Mouse (Mus musculus): Measurements from ENCODE around the gene Pdlim4.

The Pdlim4 gene

DNA sequence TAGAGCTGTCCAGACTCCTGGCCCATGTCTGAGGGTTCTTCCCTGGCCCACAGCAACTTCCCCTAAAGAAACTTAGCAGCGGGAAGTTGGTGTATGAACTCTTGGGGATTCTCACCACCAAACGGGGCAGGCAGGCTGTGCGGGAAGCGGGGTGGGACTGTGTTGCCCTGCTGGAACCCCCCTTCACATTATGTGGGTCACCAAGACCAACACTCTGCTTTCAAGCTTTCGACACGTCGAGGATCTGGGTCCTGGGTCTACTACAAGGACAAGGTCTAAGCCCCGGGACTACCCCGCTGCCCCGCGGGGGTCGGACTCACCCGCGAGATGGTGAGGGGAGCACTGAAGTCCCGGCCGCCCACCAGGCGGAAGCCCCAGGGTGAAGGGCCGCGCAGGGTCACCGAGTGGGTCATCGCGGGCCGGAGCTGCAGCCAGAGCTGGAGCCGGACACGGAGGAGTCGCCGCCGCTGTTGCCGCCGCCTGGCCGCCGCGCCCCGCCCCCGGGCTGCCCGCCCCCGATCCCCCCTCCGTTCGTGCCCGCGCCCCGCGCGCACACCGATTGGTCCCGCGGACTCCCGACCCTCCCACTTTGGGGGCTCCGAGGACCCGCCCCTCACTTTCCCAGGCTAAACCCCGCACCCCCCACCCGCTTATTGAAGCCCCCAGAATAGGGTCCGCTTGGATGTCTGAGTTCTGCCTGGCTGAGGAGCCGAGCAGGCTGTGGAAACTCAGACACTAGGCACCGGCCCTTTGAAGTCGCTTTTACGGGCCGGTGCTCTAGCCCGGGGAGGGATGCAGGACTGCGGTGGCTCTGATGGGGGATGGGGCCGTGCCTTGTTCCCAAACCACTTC is at the start of gene Pdlim4:
Gene Pdlim4 (minus strand): TSS at position 495 of the 852 bp plus-strand sequence.
- no peak for DNase-seq (ENCODE audit: low spot score)

GRCm38 (mm10) chr11:54117096-54117495 is 48.3 kb upstream of the Pdlim4 start:
- DNase-seq (ENCODE audit: low spot score): no peak

DNA sequence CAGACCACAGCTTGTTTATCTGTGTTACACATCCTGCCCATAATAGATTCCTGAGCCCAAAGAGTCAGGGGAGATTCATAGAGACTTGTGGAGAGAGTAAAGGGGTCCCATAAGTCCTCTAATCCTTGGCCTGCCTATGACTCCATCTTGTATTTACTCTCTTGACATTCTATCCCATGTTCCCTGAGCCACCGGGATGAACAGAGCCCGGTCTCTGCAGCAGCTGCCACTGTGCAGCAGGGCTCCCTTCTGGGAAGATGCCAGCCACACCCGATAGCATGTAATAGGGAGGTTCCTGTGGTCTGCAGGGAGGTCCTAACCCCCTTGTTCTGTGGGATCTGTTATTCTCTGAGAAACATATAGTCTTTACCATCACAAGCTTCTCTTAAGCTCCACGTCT is 47.6 kb upstream of the Pdlim4 start:
- no peak for DNase-seq (ENCODE audit: low spot score)

DNA sequence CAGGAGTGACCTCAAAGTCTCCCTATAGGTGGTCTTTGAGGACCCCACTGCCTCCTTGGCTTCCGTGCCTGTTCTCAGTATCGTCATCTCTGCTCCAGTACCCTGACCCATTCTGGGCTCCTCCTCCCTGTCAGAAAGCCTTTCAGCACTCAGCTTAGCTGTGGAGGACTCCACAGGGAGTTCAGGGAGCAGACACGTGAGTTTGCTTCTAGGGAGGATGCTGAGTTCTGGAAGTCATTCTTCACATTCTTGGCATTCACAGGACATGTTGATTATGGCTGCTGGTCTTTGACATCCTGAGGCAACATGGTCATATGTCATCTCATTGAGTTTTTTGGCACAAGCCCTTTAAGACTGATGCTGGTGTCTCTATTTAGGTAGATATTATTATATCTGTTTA is 47.1 kb upstream of the Pdlim4 start:
- DNase-seq (ENCODE audit: low spot score): no peak

GRCm38 (mm10) chr11:54115301-54115700 is 46.5 kb upstream of the Pdlim4 start:
- DNase-seq (ENCODE audit: low spot score): no peak

DNA sequence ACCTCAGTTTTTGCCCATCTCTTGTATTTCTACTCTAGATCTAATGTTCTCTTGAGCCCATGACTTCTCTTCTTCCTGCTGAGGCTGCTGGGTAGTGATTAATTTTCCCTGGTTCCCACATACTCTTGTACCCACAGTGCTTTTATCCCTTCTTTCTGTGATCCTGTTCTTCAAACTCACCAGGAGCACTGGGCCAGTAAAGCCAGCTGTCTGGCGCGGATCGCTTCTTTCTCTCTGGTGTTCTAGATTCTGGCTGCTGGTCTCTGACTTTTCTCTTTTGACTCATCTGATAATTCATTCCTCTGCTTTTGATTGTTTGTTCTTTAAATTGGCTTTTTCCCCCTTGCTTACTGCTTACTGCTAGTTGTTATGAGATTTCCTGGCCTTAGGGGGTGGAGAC is 45.9 kb upstream of the Pdlim4 start:
- no peak for DNase-seq (ENCODE audit: low spot score)

DNA sequence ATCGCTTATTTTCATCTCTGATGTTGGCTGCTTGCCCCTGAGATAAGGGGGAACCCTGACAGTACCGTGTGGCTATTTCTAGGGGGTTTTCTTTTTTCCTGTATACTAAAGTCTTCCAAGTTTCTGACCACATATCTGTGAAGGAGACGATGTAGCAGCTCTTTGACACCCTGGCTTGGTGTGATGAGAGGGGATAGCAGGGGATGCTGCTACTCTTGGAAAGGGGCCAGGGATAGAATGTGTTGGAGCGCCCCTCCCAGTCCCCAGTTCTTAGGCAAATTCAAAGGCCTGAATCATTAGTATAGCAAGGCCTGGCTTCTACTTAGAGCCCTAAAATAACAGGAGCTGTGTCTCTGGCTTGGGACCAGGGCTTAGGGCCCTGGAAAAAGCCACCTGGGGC is 44.5 kb upstream of the Pdlim4 start:
- DNase-seq (ENCODE audit: low spot score): peak; percentile 68

- peak; percentile 98 for DNase-seq (ENCODE audit: low spot score)
Observed at GRCm38 (mm10) chr11:54112920-54113319, 44.1 kb upstream of the Pdlim4 start.

- DNase-seq (ENCODE audit: low spot score): peak; percentile 90
Observed at GRCm38 (mm10) chr11:54111976-54112741, 43.3 kb upstream of the Pdlim4 start.

DNA sequence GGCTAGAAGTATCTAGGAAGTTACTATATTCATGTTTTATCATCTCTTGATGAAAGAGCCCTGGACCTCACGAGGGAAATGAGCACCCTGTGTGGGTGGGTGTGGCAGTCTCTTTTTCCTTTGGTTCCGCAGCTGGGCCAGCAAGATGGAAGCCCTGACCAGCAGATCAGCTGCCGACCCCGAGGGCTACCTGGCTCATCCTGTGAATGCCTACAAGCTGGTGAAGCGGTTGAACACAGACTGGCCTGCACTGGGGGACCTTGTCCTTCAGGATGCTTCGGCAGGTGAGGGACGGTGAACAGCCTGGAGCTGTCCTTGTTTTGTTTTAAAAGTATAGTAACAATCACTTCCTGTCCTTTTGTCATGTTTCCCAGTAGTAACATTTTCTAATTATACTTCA is 42.5 kb upstream of the Pdlim4 start:
- no peak for DNase-seq (ENCODE audit: low spot score)

DNA sequence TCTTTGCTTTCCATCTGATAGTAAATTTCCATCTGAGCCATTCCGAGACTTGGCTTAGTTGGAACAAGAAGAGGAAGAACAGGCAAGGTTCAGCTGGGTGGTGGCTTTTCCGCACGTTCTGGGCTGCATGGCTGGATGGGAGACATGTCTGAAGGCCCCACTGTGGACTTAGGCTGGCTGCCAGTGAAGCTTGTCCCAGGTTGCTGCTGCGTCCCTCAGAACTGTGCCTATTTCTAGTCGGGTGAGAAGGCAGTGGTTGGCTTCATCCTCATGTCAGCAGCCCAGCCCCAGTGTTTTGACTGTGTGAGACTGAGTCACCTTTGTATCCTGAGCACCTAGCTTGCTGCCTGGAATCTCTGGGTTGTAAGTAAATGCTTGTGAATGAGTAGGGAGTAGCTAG is 40.1 kb upstream of the Pdlim4 start:
- DNase-seq (ENCODE audit: low spot score): no peak

DNA sequence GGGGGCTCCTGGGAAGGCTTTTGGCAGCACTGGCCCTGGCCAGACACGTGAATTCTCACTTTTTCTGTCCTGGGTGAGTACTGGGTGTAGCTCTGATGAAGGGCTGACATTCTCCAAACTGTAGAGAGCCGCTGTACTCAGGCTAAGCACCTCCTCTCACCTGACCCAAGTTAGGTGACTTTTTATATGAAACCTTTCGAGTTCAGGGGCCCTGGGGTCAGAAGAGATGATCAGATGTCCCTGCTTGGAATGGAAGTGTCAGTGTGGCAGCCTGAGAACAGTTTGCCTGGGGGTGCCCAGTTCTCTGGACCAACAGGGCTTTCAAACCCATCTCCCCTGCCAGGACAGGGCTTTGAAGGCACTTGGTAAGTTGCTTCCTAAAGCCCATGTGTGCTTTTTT is 39.3 kb upstream of the Pdlim4 start:
- DNase-seq (ENCODE audit: low spot score): no peak

DNA sequence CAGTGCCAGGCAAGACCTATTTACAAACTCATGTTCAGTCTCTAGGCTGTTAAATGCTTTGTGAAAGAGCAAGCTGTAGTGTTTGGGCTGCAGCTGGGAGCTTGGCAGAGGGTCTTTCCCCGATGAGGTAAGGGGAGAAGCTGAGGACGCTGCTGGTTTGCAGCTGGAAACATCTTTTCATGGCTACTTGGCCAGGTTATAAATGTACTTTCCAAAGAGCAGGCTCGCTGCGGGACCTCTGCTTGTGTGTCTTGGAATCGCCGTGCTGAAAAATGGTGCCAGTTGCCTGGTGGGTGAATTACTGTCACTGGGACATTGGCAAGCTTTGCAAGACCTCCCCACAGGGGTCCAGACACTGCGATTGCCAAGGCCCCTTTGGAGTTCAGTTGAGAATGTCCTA is 38.4 kb upstream of the Pdlim4 start:
- no peak for DNase-seq (ENCODE audit: low spot score)

DNA sequence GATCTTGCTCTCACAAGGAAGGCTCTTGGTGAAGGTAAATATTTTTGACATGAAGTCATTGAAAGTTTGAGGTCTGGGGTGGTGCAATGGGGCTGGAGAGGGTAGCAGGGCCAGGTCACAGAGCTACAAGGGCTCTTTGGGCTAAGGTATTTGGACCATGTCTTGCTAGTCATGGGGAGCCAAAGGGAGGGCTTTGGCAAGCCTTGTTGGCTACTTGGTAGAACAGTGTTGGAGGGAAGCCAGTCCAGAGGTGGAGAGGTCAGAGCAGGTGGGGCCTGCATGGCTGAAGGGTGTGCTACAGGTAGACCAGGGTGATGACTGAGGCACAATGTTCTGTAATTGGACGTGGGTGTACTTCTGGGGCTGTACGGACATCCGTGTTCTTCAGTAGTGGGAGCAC is 37.9 kb upstream of the Pdlim4 start:
- DNase-seq (ENCODE audit: low spot score): no peak

DNA sequence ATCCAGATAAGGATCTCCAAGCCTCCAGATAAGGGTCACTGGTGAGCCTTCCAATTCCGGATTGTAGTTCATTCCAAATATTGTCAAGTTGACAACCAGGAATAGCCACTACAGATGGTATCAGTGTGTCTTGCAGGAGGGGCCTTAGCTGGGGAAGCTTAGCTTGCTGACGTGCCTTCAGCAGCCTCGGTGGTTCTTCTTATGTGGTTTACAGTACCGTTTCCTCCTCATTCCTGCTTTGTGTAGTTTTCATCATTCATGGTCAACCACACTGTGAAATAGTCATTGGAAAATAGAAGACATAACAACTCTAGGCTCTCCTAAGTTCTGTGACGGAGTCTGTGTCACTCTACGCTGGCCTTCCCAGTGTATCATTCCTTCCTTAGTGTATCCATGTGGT is 36.2 kb upstream of the Pdlim4 start:
- no peak for DNase-seq (ENCODE audit: low spot score)

DNA sequence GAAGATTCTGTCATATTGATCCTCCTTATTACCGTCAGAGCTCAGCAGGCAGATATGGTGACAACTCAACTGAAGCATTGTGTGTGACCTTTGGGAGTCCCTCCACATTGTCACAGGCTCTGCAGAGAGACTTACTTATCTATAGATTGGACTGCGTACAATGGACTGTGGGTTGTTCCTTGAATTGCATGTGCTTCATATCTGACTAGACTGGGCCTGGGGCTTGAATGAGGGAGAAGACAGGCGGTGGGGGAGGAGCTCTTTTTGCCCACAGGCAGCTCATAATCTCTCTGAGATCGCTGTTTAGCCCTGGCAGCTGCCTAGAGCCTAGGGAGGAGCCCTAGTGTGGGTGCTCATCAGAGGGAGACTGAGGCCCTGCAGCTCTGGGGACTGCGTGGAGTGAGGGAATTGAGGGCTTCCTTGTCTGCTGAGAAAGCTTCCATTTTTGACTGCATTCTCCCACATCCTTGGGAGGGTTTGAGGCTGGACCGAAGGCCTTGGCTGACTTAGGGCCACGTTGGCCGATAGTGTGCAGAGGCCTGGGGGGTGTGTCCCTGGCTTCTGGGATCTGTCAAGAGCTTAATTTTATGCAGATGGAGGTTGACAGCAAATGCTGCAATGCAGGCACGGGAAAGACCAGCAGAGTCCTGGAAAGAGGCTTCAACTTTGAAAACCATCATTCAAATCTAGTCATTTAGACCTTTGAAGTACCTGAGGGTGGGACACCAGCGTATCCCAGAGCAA is 34.1 kb upstream of the Pdlim4 start:
- DNase-seq (ENCODE audit: low spot score): peak; percentile 89

GRCm38 (mm10) chr11:54101701-54102100 is 32.9 kb upstream of the Pdlim4 start:
- DNase-seq (ENCODE audit: low spot score): no peak

GRCm38 (mm10) chr11:54100692-54101591 is 32.1 kb upstream of the Pdlim4 start:
- DNase-seq (ENCODE audit: low spot score): peak; percentile 92

DNA sequence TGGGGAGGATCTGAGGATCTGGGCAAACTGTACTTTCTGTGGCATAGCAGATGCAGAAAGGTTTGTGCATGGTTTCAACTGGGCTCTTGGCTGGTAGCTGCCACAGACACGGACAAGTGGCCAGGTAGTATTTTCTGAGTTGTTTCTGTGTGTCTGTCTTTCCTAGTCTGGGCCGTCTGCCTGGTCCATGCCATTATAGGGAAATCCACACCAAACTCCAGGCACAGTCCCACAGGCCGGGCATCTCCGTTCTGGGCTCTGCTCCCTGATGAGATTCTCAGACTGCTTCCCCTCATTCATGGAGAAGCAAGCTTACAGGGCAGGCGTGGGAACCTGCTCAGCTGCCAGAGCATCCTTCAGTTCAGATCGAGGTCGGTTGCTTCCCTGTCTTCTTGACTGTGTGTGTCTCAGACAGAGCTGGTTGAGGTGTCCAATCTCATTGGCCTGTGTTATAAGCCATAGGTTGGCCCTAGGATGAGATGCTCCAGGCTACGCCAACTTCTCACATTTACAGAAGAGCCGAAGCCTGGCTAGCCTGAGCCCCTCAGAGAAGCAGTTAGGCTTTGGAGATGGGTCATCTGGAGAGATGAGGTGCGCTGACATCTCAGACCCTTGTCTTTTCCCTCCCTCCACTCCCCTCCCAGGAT is 31.4 kb upstream of the Pdlim4 start, which contains the start of gene P4ha2:
Gene P4ha2 (plus strand): TSS at position 51 of the 647 bp plus-strand sequence.
- DNase-seq (ENCODE audit: low spot score): peak; percentile 64

DNA sequence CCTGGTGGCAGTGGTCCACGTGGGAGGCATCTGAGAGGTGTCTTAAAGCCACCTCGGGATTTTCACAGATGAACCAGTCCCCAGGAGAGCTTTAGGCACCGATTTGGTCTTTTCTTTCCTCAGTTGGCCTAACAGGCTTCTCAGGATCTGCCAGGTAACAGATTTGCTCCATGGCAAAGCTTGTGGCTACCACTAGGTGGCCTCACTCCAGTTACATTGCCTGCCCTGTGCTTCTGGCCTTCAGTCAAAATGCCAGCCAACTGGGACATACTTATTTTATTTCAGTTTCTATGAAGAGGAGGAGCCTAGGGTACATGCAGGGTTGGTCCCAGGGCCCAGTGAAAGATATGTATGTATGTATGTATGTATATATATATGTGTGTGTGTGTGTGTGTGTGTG is 24.2 kb upstream of the Pdlim4 start:
- DNase-seq (ENCODE audit: low spot score): peak; percentile 68

GRCm38 (mm10) chr11:54092188-54092587 is 23.4 kb upstream of the Pdlim4 start:
- no peak for DNase-seq (ENCODE audit: low spot score)

All from MN1 (cell line).